Mouse (Mus musculus) kidney, postnatal 14 days (tissue): Measurements from ENCODE around the gene Reln.

Source experiments
- DNase-seq: peaks from one replicate; pipeline ENCODE4 v3.0.0; 2022; ENCODE audit warnings: mixed read lengths

The Reln gene

DNA sequence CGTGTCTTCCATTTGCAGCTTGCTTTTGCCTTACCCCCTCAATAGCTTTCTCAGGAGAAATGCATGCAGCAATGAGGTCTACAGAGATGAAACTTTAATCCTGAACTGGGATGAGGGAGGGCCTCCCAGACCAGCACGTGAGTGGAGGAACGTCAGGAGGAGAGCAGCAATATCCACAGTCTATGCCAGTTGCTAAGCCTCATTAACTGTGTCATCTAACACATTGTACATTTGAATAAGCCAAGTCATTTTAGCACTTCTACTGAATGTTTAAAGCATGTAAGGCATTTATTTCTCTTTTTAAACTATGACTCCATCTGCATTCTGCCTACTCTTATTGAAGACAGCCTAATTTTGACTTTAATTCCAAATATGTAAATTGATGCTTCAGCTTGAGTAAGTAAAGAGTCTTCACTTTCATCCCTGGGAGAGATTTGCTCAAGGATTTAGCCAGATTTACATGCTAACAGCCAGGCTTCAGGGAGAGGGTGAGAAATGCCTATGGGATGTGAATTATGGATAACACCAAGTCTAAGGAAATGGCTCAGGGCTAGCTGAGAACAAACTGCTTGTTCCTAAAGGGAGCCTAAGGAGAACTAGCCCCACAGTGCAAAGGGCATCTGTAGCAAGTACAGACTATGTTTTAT lies 361.4 kb downstream of the Reln start:
- DNase-seq = no peak

DNA sequence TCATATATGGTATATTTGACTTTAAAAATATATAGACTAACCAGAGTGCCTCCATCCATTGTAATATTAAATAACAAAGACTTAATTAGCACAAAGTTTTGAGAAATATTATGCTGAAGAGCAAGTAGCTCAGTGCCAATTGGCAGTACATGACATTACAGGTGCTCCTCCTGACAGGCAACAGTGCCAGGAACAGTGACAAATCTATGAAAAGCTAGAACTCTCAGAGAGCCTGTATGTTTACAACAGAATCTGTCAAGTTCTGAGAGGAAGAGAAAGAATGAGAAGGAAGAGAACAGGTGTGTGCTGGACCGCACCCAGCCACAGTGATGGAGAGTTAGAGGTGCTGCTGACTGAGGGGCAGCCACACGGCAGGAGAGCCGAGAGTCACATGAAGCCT lies 363.3 kb downstream of the Reln start:
- no peak for DNase-seq

DNA sequence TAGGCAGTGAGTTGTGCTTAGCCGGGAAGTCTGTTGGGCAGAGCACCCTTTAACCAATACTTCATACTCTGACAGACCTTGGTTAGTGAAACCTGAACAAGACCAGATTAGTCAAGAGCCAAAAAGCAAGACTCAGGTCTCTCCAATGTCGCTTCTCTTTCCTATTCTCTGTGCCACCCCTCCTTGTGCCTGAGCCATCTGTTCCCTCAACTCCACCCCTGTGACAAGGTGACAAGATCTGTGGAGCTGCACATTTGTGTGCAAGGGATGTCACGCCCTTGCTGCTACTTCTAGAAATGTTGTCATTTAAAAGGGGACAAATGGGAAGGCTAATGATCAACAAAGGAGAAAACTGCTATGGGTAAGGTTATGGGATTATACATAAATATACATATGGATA lies 364.0 kb downstream of the Reln start:
- no peak for DNase-seq

DNA sequence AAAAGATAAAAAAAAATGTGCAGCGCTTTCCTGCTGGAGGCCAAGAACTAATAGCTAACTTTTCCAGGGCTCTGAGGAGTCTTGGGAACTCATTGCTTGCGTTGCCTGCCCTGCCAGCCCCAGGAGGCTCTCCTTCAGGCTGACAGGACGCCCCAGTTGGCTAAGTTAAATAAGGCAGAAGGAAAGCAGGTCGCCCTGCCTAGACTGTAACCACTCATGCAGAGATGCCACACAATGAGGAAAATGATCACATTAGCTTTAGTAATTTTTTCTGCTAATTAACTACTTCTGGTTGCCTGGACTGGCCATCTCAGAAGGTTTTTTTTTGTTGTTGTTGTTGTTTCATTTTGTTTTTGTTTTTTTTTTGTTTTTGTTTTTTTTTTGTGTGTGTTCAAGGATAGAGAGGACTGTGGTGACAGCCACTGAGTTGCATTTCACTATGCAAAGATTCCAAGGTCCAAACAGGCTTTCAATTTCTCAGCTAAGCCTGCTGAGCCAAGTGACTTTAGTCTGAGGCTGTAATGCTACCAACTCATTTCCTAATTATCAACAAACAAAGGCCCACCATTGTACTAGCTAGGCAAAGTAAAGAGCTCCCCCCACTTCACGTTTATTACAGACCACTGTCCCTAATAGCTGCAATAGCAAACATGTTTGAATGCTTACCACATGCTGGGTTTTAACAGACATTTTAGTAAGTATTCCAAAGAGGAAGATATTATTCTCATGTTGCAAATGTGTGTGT lies 371.1 kb downstream of the Reln start:
- no peak for DNase-seq

DNA sequence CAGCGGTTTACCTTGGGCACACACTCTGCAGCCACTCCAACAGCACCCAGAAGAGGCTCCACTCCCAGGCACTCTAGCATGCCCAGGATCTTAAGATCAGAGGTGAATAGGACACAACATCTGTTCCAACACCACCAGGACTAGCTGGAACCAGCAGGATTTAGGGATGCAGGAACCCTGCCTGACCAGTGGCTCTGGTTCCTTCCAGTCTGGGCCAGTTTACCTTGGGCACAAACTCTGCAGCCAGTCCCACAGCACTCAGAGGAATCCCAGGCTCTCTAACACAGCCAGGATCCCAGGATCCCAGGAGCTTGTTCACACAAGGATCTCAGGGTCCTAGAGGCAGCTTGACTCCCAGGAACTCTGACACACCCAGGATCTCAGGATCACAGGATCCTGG lies 382.7 kb downstream of the Reln start:
- peak; percentile 46 for DNase-seq

DNA sequence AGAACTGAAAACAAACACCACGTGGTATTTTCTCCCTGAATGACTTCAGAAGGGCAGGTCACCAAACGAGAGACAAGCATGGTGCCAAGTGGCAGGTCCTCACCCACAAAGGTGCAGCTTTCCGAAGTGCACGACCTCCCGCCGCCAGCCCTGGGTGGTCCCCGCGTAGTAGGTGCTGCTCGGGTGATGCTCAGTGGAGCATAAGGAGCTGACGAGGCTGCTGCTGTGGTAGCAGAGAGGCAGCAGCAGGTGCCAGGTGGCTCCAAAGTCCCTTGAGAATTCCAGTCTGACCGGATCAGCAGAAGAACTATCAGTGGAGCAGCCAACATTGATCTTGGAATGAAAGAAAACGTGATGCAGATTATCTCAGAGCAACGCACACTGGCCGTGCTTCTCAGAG lies 384.4 kb downstream of the Reln start:
- DNase-seq = peak; percentile 39

DNA sequence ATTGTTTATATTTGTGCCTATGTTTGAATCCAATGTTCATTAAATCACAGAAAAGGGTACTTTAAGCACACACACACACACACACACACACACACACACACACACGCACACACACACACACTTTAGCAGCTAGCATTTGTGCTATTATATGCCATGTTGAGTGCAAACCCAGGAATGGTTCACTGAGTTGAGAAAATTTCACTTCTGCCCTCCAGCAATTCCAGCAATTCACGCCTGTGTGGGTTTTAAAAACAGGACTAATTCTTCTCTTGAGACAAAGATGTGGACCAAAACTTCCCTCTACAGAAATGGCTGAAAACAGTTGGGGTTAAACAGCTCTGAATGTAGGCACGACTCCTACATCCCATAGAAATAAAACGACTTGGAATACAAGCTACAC lies 386.9 kb downstream of the Reln start:
- DNase-seq = peak; percentile 42

DNA sequence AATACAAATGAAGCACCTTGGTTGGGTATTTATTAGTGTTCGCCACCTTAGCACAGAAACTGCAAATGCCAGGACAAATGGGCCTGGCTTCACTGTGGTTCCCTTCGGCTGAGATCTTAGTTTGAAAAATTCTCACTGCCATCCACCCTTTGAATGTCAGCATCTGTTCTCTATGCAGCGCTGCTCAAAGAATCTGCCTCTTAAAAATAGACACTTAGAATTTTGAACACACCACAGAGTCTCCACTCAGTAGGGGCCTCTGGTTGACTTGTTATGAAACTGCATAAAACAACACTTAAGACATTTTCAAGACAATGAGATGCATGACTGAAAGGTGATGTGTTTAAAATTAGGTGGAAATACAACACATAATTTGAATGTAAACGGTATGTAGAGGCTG lies 387.4 kb downstream of the Reln start:
- DNase-seq = no peak

DNA sequence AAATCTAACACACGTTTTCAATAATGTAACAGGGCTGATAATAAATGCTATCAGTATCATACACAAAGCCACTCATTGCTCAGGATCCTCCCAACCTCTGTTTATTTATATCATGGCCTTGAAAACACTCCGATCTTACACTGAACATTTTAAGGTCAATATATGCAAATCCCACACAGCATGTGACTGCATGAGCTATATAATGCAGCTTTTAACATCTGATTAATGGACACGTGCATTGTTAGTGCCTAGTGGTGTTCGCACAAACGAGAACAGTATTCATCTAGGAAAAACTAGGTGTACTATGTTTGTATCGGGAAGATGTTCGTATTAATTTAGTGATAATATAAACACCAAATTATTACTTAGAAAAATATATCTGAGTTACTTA lies 395.0 kb downstream of the Reln start:
- no peak for DNase-seq

DNA sequence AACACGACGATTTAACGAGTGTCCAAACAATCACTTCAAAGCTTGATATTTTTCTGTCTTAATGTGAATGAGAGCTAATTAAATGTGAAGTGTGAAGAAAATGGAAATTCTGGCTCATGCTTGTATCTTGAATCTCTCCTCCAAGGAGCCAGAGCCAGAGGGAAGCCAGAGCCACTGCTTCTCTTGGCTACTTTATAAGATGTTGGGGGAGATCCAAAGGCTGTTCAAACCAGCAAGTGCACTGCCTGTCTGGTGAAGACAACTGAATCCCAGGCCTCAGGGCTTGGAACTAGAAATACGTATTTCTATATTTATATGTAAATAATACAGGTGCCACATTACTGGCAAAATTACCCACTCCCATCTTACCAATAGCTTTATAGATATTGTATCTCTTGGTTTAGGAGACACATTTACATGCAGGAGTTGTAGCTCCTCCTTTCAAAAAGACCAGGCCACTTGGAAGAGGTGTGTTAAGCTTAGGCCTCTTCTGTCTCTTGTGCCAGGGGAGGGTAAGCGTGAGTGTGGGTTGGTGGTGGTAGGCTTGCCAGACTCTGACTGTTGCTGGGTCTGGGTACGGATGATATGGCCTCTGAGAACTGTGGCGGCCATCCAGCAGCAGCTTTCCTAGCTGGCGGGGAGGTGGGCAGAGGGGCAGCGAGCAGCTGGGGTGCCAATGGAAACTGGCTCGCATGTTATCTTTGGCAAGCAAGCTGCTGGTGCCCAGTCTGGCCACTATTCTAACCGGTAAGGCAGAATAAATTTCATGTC lies 395.6 kb downstream of the Reln start:
- no peak for DNase-seq

DNA sequence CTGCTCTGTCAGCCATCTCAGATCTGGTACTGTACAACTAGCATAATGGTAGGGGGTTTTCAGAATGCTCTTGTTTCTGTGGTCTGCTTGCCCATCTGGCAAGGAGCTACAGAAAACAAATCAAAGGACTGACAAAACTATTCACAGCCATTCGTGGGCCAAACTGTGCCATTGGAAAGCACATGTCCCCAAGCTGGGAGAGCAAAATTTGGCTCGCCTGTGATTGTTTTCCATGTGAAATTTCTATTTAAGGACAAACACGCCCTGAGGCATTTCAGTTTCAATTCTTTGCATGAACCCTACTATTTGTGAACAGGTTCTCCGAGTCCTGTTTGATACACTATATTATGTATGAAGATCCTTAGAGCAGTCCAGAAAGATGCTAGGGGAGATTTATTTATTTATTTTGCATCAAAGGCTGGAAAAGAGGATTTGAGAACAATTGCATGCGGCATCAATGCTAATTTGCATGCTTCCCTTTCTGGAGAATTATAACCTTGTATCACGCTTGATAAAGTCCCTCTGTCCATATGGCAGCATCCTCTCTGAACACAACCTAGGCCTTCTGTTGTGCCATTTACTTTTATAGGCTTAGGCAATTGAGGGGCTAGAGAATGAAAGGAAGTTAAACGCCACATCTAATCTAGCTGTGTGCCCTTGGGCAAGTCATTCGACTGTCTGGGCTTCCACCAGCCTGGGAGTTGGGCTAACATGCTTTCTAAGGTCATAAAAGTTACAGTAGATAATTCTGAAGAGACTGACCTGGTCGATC lies 396.7 kb downstream of the Reln start:
- DNase-seq = peak; percentile 29

DNA sequence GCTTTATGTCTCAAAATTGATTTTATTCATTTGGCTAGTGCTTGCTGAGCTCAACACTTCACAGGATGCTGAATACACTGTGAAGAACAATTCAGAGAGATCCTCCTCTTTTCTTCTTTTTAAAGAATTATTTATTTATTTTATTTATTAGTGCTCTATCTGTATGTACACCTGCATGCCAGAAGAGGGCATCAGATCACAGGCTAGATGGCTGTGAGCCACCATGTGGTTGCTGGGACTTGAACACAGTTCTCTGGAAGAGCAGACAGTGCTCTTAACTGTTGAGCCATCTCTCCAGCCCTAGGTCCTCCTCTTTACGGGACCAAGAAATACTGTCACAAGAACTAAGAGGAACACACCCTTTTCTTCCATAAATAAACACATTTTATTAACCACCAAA lies 399.9 kb downstream of the Reln start:
- DNase-seq = no peak

DNA sequence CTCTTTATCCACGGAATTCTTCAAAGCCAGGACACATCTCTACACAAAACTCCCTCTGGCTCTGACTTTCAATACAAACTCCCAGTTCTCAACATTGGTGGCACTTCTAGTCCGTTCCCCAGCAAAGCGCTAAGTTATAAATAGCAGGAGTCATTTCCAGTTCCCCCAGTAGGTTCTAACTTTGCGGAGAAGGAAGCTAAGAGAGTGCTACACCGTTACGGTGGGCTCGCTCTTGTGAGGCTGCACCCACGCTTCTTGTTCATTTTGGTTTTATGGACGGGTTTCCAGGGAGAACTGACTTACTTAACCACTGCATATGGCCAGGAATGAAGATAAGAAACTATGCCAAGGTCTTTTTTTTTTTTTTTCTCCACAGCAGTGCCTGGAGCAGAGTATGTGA lies 405.1 kb downstream of the Reln start:
- no peak for DNase-seq

DNA sequence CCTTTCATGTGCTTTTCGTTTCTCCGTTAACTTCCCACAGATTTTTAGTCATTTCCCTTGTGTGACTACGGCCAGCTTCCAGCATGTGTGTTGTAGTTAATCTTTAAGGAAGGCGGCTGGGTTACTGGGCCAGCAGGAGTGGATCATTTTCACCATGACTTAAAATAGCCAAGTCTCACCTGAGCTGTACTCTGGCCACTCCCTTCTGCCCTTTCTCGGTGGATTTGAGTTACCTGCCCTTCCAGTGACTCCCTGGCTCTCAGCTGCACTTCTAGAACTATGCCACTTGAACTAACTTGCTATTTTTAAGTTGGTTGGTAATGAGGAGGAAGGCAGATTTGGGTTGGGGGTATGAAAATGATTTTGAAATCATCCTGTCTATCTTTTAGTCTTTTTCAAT lies 406.4 kb downstream of the Reln start:
- DNase-seq = no peak

DNA sequence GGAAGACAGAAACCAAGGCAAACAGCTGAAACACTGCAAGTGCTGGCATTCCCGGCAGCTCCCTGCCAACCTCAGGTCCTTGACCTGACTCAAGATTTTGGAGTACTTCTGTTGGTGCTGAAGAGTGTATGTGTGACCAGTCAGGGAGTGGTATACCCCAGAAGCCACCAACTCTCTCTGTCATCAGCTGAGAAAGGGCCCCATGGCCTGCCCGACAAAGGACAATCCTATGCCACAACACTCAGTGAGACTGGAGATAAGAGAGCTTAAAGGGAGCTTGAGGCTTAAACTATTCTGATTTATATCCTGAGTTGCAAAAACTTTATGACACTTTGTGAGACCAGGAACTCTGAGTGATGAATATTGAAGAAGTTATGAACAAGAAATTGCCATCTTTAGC lies 407.9 kb downstream of the Reln start:
- DNase-seq = no peak

DNA sequence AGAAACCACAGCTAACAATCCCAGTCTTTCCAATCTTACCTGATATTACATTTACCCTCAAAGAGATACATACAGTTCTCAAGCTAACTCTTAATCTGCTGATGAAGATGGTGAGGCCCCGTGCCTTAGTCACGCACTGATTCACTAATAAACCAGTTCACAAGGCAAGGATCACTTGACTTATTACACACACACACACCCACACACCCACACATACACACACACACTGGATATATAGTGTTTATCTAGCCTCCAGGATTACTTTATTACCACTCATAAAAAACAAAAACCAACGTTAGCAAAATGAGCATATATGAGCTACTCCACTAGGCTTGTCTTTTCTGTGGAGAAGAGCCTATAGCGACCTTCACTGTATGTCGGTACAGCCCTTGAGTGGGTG lies 408.4 kb downstream of the Reln start:
- no peak for DNase-seq

DNA sequence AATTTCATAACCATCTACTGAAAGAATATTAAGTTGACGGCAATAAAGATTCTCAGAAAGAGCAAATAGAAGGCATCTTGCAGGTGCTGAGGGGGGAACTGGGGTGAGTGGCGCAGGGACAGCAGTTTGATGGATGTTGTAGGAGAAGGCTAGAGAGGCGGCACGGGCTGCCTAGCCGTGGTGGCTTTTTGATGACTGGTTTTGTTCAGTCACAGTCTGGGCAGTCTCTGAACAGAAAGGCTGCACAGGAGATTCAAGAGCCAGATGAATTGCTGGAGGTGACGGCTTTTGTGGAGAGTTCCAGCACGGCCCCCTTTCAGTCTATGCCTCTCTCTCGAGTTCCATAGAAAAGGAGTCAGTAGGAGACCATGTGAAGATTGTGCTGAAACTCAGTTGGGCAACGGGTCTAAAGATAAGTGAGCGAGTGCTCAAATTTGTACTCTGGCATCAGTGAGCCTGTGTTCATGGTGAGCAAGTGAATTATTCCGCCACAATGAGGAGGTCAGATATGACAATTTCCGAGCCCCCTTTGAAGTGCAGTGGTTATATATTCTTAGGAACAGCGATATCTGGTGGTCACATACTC lies 409.6 kb downstream of the Reln start:
- no peak for DNase-seq

DNA sequence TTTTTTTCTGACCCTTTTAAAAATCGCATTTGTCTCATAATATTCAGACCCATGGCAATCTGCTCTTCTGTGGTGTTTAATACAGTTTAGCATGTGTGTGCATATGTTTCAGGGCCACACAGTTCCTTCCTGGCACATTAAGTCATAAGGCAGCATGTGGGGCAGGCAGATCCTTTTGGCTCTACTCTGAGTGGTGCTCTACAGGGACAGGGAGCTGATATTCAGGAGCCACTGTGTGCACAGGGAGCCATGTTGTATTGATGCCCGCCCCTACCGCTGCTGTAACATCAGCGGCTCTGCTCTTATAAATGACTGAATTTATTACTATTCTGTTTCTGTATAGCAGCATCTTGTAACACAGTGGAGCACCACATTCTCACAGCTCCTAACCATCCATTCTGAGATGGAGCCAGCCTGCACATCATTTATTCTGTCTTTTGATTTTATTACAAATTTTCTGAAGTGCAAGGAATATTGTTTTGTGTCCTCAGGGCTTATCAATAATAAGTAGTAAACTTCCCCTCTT lies 410.3 kb downstream of the Reln start:
- no peak for DNase-seq

DNA sequence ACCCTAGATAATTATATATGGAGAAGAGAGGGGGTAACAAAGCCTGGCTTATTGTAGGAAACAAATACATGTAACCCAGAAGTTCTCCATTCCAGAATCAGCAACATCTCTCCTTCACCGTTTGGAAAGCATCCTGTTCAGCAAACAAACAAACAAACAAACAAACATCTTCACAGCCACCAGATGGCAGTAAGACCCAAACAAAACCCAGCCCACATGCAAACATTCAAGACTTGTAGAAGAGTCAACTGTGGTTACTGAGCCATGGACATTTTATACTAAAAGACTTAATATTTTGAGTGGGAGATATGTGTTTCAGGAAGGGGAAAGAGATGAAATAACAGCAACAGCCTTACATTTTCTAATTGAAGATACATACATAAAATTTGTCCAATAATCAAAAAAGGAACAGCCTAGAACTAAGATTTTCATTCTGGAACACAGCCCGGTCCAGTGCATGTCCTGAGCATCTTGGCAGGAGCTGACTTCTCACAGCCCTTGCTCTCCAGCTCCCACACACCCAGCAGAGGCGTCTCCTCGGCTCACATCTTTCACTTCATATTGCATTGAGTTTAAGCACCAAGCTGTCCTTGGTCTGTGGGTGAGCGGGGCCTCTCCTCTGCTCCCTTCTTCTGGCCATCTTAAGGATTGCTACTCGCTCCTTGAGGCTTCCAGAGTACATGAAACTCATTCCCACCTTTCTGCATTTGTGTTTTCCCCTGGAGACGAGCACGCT lies 411.0 kb downstream of the Reln start:
- peak; percentile 22 for DNase-seq

DNA sequence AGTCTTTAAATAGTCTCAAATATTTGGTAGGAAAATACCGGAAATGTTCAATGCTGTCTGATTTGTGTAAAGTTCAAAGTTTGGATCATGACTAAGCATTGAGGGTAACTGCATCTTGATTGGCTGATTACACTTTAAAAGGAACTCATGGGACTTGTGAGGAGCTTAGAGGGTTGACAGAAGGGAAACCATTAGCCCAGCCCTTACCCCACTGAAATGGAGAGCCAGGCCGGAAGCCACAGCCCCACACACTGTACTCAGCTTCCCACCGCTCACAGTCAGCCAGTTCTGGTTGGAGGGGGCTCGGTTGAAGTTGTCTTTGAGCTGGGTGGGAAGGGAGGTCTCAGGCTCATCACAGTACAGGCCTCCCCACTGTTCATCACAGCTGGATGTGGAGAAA lies 413.4 kb downstream of the Reln start:
- no peak for DNase-seq

DNA sequence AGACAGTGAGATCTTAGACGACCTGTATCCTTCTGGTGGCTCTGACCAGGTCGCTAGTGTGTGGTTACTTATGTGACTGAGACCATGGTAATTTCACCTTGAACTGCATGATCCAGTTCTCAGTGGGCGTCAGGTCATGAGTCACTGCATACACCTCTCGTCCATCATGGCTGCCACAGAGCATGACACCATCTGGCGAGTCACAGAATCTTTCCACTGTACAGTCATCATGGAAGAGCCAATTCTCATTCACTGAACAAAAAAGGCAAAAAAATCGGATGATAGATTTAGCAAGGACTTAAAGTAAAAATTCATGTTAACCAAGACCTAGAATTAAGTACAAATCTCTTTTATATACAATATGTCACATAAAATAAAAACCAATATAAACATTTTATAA lies 424.2 kb downstream of the Reln start:
- no peak for DNase-seq

DNA sequence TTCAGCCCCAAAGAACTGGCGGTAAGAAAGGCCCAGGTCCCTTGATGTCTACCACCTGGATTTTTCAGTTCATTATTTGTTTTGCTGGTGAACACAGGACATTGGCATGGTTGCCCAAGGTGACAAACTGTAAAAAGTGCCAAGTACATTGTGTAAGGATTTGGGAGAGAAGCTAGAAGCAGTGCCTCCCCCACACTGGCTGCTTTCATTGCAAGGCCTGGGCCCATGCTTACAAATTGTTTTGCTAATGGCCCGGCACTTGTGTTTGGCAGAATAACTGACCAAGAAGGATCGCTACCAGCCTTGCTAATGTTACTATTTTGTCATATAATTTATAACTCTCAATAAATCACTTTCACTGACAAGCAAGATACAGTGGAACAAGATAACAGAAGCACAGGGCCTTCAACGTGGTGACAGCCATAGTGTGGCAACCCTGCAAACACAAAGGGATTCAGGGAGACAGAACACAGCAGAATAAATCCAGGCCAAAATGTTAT lies 425.2 kb downstream of the Reln start:
- no peak for DNase-seq
